Mouse (Mus musculus) forebrain, embryonic 15.5 days (tissue): Measurements from ENCODE around the gene Sptlc2. TPM values are rescaled to one million over a fixed set of nuclear protein-coding genes. Genes with fewer than 3 reads are reported as not detected.
"Not testable (repeated sequence)": the region's sequence is repeated elsewhere in the genome, so short reads cannot be mapped to it uniquely, and the experiment has no call there.

ENCODE experiments used
- ATAC-seq: fragments of 200-750 bp; cut with Nextera tagmentation; replicated peaks from 2 replicates; pipeline ENCODE4 v1.8.0; 2017; ENCODE audit warnings: mild to moderate bottlenecking, moderate TSS enrichment, moderate library complexity
- H3K27ac ChIP-seq: fragments of 300-500 bp; sonication (generic); replicated peaks from 2 replicates; pipeline ENCODE4 v1.5.1; 2015; ENCODE audit warnings: mild to moderate bottlenecking, inconsistent platforms
- H3K27me3 ChIP-seq: fragments of 300-500 bp; sonication (generic); 2 replicates; pipeline ENCODE4 v1.6.1; 2015; ENCODE audit warnings: inconsistent platforms
- H3K36me3 ChIP-seq: fragments of 300-500 bp; sonication (generic); 2 replicates; pipeline ENCODE4 v1.6.1; 2015; ENCODE audit warnings: mild to moderate bottlenecking, inconsistent platforms
- H3K4me1 ChIP-seq: fragments of 300-500 bp; sonication (generic); 2 replicates; pipeline ENCODE4 v1.6.1; 2015; ENCODE audit warnings: inconsistent platforms
- H3K4me2 ChIP-seq: fragments of 300-500 bp; sonication (generic); replicated peaks from 2 replicates; pipeline ENCODE4 v1.6.1; 2015; ENCODE audit warnings: mild to moderate bottlenecking, inconsistent platforms
- H3K4me3 ChIP-seq: fragments of 300-500 bp; sonication (generic); 2 replicates; pipeline ENCODE4 v1.5.1; 2015; ENCODE audit warnings: mild to moderate bottlenecking, inconsistent platforms
- H3K9ac ChIP-seq: fragments of 300-500 bp; sonication (generic); replicated peaks from 2 replicates; pipeline ENCODE4 v1.6.1; 2015; ENCODE audit warnings: mild to moderate bottlenecking, inconsistent platforms
- H3K9me3 ChIP-seq: fragments of 300-500 bp; sonication (generic); 2 replicates; pipeline ENCODE4 v1.6.1; 2016; ENCODE audit warnings: inconsistent platforms
- WGBS: fragments of 180-500 bp; shearing (Covaris S2); methylation state at CpG from one replicate; pipeline ENCODE4 v1.1.7; 2015; ENCODE audit warnings: mixed read lengths; 5-methylcytosine and 5-hydroxymethylcytosine counted together
- polyA plus RNA-seq: library from polyadenylated mRNA; unstranded; fragments of >200 nt; fragmentation: Nextera tagmentation; extraction: Ambion mirVana; gene quantifications from 2 replicates; pipeline ENCODE4 v1.2.1, GENCODE M21; 2015

Gene Sptlc2
- polyA plus RNA-seq, 1 experiment from 2014 or later, result 68.3 TPM

DNA sequence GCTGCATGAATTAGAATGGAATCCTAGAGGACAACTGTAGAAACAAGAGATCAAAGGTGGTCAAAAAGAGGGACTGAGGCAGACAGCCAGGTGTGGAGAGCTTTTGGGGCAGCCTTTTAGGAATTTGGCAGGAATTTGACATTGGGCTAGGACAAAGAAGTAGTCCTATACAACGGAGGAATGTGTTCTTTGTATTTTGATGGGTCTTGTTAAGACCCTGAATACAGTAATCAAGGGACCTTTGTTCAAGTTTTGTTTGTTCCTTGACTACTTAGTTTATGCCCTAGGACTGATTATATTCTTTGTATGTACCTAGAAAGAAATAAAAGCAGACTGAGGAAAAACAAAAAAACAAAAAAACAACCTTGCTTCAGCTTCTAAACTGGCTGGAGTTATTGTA, 70.2 kb downstream of the Sptlc2 start:
- H3K27ac ChIP-seq, result no peak overlapping the region
- no peak overlapping the region for H3K4me3 ChIP-seq
- no peak for ATAC-seq
- no peak overlapping the region for H3K4me2 ChIP-seq
- H3K9ac ChIP-seq, result no peak overlapping the region
- H3K27me3 ChIP-seq, result no peaks in the 10 kb centered on the region
- no peaks in the 10 kb centered on the region for H3K9me3 ChIP-seq
- WGBS, result 41% methylated on average over 1 of the region's 1 CpGs
- no peaks in the 10 kb centered on the region for H3K4me1 ChIP-seq
- no peaks in the 10 kb centered on the region for H3K36me3 ChIP-seq

DNA sequence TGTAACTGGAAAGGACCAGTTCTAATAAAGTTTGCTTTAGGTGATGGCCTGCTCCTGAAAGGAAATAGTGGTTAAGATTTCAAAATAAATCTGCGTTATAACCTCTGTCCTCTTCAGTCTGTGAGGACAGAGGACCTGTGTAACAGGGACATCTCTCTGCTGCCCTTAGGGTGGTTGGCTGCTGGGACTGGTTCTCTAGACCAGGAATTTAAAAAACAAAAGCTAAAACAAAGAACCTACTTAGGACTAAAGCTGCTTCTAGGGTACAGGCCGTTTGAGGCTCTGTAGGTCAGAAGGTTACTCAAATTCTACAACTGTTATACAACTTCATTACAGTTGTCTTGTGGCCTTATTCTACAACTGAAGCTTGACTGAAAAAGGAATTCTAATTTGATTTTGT, 75.1 kb downstream of the Sptlc2 start:
- no peak overlapping the region for H3K9ac ChIP-seq
- H3K4me3 ChIP-seq, result no peak overlapping the region
- 62% methylated on average over 2 of the region's 2 CpGs for WGBS
- no peak for ATAC-seq
- H3K36me3 ChIP-seq, result peaks cover 11% of the 10 kb centered on the region; the same call in 1 of the 2 replicates
- no peaks in the 10 kb centered on the region for H3K4me1 ChIP-seq
- no peaks in the 10 kb centered on the region for H3K27me3 ChIP-seq
- H3K9me3 ChIP-seq, result no peaks in the 10 kb centered on the region
- H3K4me2 ChIP-seq, result no peak overlapping the region
- H3K27ac ChIP-seq, result no peak overlapping the region

DNA sequence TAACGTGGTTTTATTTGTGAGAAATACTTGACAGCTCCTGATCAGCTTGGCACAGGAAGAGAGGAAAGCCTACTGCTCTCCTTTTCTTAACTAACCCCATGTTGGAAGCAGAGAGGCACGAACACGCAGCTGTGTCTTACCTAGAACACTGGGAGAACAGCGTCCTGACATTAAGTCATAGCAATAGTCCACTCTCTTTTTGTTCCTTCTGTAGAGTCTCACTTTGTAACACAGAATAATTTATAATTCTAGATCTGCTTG, 81.6 kb downstream of the Sptlc2 start:
- not testable (repeated sequence) for H3K4me3 ChIP-seq, H3K9ac ChIP-seq, H3K27ac ChIP-seq, H3K27me3 ChIP-seq, H3K4me2 ChIP-seq, ATAC-seq, H3K9me3 ChIP-seq
- WGBS, result 48% methylated on average over 4 of the region's 4 CpGs
- H3K36me3 ChIP-seq, result peaks cover 11% of the 10 kb centered on the region; the same call in 1 of the 2 replicates
- peaks cover 17% of the 10 kb centered on the region for H3K4me1 ChIP-seq

DNA sequence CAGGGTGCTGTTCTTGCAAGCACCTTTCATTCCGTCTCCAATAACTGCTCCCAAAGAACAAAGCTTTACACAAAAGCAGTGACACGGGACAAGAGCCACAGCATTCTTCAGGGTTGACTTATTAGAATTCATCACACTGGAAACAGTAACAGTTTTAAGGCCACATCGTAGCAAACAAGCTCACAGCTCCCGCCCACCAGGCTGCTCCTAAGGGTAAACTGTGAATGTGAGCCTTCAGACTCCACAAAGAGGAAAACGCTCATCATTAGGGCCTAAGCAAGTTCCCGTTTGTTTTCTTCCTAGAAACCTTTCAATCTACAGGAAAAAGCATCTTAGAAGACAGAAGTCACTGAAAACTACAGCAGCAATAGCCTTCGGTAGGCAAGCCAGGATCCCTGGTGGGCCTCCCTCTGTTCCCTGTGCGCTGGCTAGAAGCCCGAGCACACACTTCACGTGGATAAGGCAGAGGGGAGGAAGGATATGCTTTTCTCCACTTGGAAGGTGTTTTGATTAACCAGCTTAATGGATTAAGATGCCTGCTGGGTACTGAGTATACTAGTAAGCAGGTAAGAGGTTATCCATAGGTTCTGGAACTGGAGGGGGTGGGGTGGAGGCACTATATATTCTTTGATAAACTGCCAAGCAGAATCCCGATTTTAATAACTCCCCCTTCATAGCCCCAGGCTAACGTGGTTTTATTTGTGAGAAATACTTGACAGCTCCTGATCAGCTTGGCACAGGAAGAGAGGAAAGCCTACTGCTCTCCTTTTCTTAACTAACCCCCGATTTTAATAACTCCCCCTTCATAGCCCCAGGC, 82.2 kb downstream of the Sptlc2 start:
- Histone ChIP-seq H3K9ac (no peak overlapping the region; the same call in 1 of the 2 replicates), H3K4me2 (peak overlapping the region; percentile 22; the same call in 1 of the 2 replicates)
- 14% methylated on average over 13 of the region's 13 CpGs for WGBS

DNA sequence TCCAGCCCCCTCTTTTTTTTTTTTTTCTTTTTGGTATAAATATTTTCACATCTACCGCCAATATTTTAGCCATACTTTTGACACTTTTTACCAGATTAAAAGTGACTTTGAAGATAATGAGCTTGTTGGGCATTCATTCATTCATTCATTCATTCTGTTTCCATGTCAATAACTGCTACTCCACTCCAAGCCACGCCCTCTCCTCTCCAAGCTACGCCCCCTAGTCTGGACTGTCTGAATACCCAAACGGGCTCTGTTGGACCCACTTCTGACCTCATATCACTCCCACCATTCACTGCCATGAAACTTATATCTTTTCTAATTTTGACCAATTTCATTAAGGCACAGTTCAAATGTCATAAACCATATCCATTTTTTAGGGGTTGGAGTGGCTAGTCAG, 87.0 kb downstream of the Sptlc2 start:
- WGBS, result 50% methylated on average over 4 of the region's 4 CpGs
- Histone ChIP-seq H3K27ac (no peak overlapping the region), H3K36me3 (no peaks in the 10 kb centered on the region), H3K4me2 (no peak overlapping the region), H3K4me1 (peaks cover 25% of the 10 kb centered on the region), H3K4me3 (no peak overlapping the region), H3K9ac (no peak overlapping the region), H3K27me3 (peaks cover 23% of the 10 kb centered on the region), H3K9me3 (no peaks in the 10 kb centered on the region)
- no peak for ATAC-seq

More for the DNA sequence above, 82.2 kb downstream of the Sptlc2 start:
- peak; percentile 76 for ATAC-seq
- H3K4me1 ChIP-seq, result peaks cover 17% of the 10 kb centered on the region
- peak overlapping the region; percentile 65 for H3K27ac ChIP-seq
- H3K4me3 ChIP-seq, result no peak overlapping the region
- peaks cover 11% of the 10 kb centered on the region; the same call in 1 of the 2 replicates for H3K36me3 ChIP-seq
- H3K9me3 ChIP-seq, result no peaks in the 10 kb centered on the region
- peaks cover 5% of the 10 kb centered on the region for H3K27me3 ChIP-seq

DNA sequence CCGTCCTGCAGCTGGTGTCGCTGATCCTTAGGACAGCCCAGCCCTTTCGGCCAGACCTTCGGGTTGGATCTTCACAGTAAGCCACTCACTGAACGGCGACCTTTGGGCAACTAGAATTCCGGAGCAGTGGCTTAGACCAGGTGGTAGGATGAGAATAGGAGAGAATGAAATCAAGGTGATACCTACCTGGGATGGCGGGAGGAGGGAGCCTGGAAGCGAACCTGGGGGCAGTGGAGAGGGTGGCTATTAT, 87.8 kb downstream of the Sptlc2 start:
- Histone ChIP-seq H3K9ac (peak overlapping the region; percentile 62; the same call in 1 of the 2 replicates), H3K27ac (no peak overlapping the region), H3K4me3 (peak overlapping the region; percentile 74), H3K4me2 (peak overlapping the region; percentile 96), H3K27me3 (peaks cover 23% of the 10 kb centered on the region), H3K4me1 (peaks cover 17% of the 10 kb centered on the region), H3K9me3 (no peaks in the 10 kb centered on the region), H3K36me3 (no peaks in the 10 kb centered on the region)
- no peak for ATAC-seq
- WGBS, result 1% methylated on average over 9 of the region's 9 CpGs

DNA sequence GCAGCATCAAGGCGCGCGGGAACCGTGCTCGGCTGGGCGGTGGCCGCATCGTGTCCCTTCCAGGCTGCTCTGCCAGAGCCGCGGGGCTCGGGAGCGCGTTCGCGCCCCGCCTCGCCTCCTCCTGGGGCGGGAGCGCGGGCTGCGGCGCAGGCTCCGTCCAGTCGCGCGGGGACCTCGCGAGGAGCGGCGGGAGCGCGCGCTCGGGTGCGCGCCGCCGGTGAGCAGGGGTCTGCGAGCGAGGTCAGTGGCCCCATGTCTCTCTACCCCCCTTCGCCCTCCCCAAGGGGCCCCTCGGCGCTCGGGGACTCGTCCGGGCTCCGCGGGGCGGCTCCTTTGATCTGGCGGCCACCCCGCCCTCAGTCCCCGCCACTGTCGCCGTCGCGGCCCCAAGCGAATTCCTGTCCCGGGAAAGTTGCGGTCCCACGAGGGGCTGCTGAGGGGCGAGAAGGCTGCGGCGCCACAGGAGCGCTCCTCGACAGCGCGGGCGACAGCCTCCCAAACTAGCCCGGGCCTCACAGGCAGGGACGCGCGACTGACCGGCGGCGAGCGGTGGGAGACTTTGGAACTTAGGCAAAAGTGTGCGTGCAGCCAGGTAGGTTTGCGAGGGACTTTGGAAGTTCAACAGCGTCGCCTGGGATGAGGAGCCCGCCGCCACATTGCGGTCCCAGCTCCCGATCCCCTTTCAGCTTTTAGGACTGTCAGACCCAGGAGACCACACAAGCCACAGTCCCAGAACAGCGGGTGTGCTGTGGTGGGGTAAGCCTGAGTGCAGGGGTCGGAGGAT, 88.3 kb downstream of the Sptlc2 start, which contains the start of gene Ism2:
Gene Ism2, minus strand, starts transcription at position 49 of the 784 bp plus-strand sequence.
- peaks cover 23% of the 10 kb centered on the region for H3K27me3 ChIP-seq
- H3K27ac ChIP-seq, result no peak within 1 kb of the TSS
- peaks cover 15% of the 10 kb centered on the region for H3K4me1 ChIP-seq
- peak within 1 kb of the TSS; percentile 74 for H3K4me3 ChIP-seq
- no peaks in the 10 kb centered on the region for H3K9me3 ChIP-seq
- no peaks in the 10 kb centered on the region for H3K36me3 ChIP-seq
- under 1% methylated on average over 85 of the region's 86 CpGs for WGBS
- peak within 1 kb of the TSS; percentile 62 for H3K9ac ChIP-seq
- H3K4me2 ChIP-seq, result peak within 1 kb of the TSS; percentile 96
- ATAC-seq, result peak; percentile 72

DNA sequence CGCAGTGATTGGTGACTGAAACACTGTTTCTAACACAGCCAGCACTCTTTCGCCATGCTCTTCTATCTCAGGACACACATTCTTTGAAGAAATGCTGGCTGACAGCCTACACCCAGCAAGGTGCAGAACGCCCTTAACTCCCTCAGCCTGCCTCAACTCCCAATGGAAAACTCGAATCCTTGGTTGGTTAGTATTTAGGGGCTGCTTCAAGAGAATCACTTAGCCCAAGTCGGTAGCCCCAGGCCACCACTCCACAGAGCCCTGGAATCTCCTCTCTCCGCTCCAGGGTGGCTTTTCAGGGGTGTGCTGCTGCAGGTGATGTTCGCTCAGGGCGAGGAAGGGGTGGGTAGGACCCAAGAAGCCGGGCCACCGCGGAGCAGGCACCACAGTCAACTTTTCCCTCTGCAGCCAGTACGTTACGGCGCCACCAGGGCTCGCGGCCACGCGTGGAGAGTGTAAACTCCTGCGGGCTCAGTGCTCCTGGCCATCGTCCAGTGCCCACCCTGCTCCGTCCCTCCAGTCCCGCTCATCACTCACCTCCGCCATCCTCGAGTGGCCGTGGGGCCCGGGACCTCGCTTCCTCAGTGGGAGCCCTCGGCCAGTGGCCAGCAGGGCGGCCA, 89.0 kb downstream of the Sptlc2 start:
- Histone ChIP-seq H3K4me3 (peak overlapping the region; percentile 74), H3K36me3 (no peaks in the 10 kb centered on the region), H3K4me1 (peaks cover 15% of the 10 kb centered on the region), H3K9me3 (no peaks in the 10 kb centered on the region), H3K27ac (no peak overlapping the region), H3K9ac (peak overlapping the region; percentile 62), H3K27me3 (peaks cover 23% of the 10 kb centered on the region), H3K4me2 (peak overlapping the region; percentile 96)
- peak; percentile 64 for ATAC-seq
- WGBS, result 9% methylated on average over 29 of the region's 29 CpGs

DNA sequence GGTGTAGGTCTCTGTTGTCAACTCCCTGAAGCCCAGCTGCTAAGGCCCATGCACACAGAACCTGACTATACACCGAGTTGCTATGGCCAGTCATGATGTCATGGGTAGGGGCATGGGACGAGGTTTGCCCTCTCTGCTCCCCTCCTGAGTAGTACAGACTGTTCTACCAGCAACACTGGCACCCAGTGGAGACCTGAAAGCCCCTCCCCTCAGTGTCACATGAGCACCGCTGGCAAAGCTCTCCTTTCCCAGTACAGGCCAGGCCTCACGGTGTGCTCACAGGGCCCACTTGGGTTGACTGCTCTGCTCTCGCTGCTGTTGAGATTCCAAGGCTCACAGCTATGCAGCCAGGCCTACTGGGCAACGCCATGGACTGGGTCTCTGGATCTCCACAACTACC, 94.2 kb downstream of the Sptlc2 start:
- Histone ChIP-seq H3K27ac (no peak overlapping the region), H3K4me3 (no peak overlapping the region), H3K4me1 (no peaks in the 10 kb centered on the region), H3K27me3 (peaks cover 3% of the 10 kb centered on the region; the same call in 1 of the 2 replicates), H3K9ac (no peak overlapping the region), H3K9me3 (no peaks in the 10 kb centered on the region), H3K4me2 (no peak overlapping the region), H3K36me3 (no peaks in the 10 kb centered on the region)
- no peak for ATAC-seq
- WGBS, result 73% methylated on average over 6 of the region's 6 CpGs

DNA sequence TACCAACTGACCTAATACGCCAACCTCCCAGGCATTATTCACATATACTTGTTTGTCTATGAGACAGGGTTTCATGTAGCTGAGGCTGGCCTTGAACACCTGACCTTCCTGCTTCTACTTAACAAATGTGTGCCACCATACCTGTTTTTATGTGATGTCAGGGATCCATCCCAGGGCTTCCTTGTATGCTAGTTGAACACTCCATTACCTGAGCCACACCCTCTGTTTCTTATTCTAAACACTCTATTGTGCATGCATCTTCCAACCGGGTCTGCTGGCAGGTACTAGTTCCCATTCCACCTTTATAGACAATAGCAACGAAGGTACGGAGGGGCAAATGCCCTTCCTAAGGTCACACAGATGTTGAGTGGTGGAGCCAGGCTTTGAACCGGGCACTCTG, 99.1 kb downstream of the Sptlc2 start:
- H3K4me1 ChIP-seq, result no peaks in the 10 kb centered on the region
- no peak overlapping the region for H3K4me2 ChIP-seq
- H3K9ac ChIP-seq, result no peak overlapping the region
- 90% methylated on average over 5 of the region's 5 CpGs for WGBS
- no peaks in the 10 kb centered on the region for H3K27me3 ChIP-seq
- ATAC-seq, result no peak
- H3K36me3 ChIP-seq, result no peaks in the 10 kb centered on the region
- H3K4me3 ChIP-seq, result no peak overlapping the region
- no peaks in the 10 kb centered on the region for H3K9me3 ChIP-seq
- H3K27ac ChIP-seq, result no peak overlapping the region

DNA sequence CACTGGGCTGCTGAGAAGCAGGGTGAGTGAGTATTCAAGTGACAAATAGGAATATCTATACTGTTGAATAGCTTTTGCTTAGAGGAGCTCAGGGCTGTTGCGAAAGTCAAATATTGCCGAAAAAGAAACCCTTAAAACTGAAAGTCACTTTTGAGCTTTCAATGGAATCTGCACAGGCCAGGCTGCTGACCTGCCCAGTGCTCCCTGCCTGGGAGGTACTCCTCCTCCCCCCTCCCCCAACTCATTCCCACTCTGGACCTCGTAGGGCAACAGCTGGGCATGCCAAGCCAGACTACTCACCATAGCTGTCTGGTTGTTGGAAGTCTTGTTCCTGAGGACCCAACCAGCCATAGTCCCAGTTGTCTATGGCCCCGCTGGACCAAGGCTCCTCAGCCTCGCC, 103.4 kb downstream of the Sptlc2 start:
- no peaks in the 10 kb centered on the region for H3K36me3 ChIP-seq
- H3K9ac ChIP-seq, result no peak overlapping the region
- H3K27me3 ChIP-seq, result no peaks in the 10 kb centered on the region
- no peak for ATAC-seq
- no peak overlapping the region for H3K4me3 ChIP-seq
- no peak overlapping the region for H3K27ac ChIP-seq
- no peak overlapping the region for H3K4me2 ChIP-seq
- 93% methylated on average over 5 of the region's 5 CpGs for WGBS
- no peaks in the 10 kb centered on the region for H3K4me1 ChIP-seq
- H3K9me3 ChIP-seq, result no peaks in the 10 kb centered on the region

DNA sequence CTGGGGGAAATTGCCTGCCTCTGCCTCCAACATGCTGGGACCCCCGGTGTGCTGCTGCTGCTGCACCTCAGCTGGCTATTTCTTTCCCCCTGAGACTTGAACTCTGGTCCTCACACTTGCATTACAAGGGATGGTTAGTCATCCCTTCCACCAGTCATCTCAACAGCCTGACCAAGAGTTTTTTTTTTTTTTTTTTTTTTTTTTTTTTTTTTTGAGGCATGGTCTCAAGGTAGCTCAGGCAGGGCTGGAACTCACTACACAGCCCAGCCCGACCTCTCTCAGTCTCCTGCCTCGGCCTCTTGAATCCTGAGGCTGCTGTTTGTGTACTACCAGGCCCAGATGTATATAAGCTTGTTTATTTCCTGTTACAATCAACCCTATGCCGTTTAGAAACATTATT, 103.9 kb downstream of the Sptlc2 start:
- no peak overlapping the region for H3K9ac ChIP-seq
- ATAC-seq, result no peak
- WGBS, result 80% methylated on average over 4 of the region's 4 CpGs
- no peak overlapping the region for H3K27ac ChIP-seq
- H3K9me3 ChIP-seq, result no peaks in the 10 kb centered on the region
- H3K27me3 ChIP-seq, result no peaks in the 10 kb centered on the region
- H3K4me2 ChIP-seq, result no peak overlapping the region
- H3K36me3 ChIP-seq, result no peaks in the 10 kb centered on the region
- no peaks in the 10 kb centered on the region for H3K4me1 ChIP-seq
- H3K4me3 ChIP-seq, result no peak overlapping the region
